Mouse (Mus musculus): ENCODE measurements around the gene Rxfp1.

- TF ChIP-seq CTCF (conservative IDR thresholded peaks at IDR 0.05; ENCODE audit: low read length) = no peak
- no peak for TF ChIP-seq POU5F1 (IDR thresholded peaks at IDR 0.05; ENCODE audit: borderline replicate concordance, low read length)
Observed at GRCm38 (mm10) chr3:79744415-79744814, 6.7 kb upstream of the Rxfp1 start.

Measured in E14TG2a.4 (cell line).